Mouse (Mus musculus) 3134 (cell line): Measurements from ENCODE around the gene Pcca.

Source experiments
- DNase-seq: peaks from one replicate; pipeline ENCODE4 v3.0.0-alpha.2; 2011; ENCODE audit warnings: low spot score; ENCODE audit not compliant: insufficient read length; ENCODE audit errors: extremely low read depth

The Pcca gene

DNA sequence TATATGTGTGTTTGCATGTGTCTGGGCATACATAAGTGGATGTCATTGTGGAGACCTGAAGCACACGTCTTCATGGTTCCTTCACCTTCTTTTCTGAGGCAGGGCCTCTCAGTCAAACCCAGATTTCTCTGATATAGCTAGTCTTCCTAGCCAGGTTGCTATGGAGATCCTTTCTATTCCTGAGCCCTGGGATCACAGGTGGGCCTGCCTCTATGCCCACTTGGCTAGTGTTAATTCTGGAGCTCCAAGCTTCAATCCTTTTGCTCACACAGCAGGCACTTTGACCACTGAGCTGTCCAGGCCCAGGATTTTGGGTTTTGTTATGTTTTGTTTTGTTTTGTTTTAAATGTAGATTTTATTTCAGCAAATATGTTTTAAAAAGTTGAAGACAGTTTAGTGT lies 192.3 kb downstream of the Pcca start:
- no peak for DNase-seq

DNA sequence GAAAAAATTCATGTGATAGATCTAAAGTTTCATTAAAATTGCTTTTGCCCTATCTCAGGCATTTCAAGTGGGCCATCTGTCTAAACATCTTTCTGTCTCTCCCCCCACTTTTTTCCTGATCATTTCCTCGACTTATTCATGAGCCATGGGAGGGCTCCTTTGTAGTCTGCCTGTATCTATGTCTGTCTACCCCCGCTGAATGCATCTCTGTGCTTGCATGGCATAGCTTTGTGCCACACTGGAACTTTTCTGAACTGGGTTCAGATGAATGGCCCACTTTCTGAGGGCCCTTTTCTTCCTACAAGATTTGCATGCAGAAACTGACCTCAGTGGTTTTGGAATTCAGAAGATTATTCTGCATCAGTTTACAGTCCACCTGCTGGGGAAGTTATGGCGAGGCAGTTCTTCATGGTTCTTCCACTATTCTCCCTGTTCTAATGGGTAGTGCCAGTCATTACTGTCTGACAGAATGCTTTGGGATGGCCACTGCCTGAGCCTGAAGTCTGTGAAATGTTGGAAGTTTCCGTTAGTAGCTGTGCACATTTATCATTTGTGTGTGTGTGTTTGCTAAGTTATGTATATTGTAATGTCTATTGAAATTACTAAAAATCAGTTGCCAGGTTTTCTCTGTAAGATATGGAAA lies 195.4 kb downstream of the Pcca start:
- no peak for DNase-seq

DNA sequence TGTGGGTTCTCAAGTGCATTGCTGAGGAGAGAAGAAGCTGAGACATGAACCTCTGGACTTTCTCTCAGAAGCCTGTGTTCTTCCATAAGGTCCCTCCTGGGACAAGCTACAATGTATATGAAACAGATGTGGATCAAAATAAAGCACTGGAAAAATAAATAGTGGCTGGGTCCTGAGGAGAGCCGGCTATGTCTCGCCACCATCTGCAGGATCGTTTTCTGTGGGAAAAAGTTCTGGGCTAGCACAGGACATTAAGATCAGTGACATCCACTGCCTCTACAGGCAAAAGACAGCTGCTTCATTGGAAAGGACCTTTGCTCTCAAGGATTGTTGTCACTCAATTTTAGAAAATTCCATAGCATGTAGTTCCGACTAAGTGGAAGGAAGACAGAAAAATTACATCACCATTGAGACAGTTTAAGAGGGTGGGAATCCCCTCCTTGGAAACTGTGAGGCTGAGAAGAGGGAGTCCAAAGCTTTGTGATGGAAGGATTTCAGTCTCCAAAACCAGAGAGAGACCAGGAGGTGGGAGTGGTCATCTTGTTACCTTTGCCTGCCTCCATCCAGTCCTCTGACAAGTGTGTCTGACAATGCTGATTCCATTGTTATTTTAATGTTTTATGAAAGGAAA lies 196.9 kb downstream of the Pcca start:
- DNase-seq = no peak

DNA sequence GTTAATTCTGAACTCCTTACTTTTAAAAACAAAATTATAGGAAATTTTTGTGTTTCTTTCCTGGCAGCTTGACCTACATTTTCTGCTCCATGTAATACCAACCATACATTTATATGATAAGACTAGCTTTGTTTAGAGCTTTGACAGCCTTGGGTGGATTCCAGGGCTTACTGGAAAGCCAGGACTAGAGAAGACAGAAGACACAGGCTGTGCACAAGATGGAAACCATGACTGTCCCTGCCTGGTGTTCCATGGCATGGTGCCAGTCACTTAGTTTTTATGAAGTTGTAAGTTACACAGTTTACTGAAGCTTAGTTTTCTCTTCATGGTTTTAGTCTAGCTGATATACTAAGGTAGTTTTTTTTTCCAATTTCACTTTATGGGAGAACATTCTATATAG lies 202.7 kb downstream of the Pcca start:
- no peak for DNase-seq

DNA sequence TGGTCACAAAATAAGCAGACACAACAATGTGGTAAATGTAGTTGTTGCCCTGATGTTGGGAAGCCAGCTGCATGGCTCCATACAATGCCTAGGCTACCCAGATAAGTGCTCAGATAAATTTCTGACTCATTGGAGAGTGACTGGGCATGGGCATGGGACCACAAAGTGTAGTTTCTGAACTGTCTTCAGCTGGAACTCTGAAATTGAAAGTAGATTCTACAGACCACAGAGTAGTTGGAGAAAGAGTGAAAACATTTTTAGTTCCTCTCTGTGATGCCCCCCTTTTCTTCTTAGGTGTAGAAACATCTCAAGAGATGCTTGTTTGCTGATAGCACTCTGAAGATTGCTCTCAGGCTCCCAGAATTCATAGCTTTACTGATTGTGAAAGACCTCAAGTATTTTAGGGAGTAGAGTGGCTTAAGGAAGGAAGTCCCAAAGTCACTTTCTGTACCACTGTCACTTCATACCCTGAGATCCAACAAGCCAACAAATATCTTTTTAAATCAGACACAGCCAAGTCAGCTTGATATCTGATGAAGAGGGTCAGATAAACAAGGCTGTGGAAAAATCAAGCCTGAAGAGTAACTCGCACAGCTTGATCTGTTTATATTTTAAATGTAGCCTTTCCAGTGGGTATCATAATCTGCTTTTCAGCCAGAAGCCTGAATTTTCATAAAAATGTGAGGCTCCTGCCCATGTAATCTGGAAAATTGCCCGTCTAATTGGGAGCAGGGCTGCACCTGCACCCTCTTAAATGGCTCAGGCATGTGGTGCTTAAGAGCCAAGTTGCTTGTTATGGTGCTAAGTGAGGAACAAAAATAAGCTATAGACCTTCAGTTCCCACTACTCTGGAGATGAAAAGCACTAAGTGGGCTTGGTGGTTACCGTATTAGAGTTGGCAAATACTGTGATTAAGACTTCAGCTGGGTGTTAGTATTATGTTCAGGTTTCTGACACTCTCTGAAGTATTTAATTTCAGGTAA lies 214.0 kb downstream of the Pcca start:
- DNase-seq = no peak

DNA sequence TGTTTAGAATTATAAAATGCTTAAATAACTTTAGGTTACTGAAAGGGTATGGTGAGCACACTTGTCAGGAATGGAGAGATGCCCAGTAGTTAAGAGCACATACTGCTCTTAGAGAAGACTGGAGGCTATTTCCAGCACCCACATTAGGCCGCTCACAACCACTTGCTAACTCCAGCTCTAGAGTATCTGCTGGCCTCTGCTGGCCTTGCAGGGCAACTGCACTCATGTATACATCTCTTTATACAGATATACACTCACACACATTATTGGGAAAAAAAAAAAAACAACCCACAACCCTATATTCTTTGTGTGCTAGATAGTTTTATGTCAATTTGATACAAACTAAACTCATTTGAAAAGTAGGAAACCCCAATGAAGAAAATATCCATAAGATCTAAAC lies 217.4 kb downstream of the Pcca start:
- DNase-seq = no peak

DNA sequence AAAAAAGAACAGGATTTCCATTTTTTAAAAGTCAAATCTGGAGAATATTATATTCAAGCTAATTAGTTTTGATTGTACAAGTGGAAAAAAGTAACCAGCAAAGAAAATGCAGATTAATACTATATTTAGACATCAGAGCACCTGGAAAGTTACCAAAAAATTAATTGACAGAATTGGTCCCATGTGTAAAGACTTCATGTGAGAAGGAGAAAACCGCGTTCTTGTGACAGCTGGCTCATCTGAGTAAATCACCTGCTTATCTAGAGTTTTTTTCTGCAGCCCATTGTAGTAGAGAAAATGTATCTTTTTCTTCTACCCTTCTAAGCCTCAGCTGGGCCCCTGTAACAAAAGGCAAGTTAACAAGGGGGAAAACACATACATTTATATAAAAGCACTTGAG lies 219.2 kb downstream of the Pcca start:
- DNase-seq = no peak

DNA sequence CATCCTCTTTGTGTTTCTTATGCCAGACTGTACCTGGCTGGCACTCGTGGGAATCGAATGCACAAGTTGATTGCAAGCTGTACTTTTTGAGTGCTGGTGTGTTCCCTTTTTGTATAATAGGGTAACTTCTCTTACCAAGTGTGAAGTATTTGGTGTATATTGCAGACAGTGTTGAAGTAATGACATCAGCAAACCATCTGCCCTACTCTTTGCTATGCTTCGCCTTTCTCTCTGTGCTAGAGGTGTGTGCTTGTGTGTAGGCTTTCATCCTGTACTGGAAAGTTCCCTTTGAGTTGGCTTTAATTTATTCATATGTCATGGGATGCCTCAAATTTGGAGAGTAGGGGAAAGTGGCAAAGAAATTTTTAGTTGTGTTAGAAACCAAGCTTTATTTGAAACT lies 220.2 kb downstream of the Pcca start:
- no peak for DNase-seq

DNA sequence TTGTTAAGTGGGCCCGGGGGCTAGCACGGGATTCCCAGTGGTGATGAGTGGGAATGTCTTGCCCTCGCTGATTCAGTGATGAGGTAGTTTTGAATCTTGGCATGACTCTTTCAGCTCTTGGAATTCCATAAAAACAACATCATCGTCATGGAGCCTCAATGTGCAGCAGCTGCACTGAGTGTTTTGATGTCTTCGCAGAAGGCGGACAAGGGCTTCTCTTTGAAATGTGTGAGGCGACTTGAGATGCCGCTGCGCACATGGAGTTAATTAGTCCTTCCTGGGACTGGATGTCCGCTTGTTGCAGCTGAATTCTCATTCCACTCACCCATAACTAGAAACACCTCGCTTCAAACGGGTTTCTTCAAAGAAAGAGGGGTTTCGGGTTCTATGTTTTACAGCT lies 221.4 kb downstream of the Pcca start:
- DNase-seq = no peak

DNA sequence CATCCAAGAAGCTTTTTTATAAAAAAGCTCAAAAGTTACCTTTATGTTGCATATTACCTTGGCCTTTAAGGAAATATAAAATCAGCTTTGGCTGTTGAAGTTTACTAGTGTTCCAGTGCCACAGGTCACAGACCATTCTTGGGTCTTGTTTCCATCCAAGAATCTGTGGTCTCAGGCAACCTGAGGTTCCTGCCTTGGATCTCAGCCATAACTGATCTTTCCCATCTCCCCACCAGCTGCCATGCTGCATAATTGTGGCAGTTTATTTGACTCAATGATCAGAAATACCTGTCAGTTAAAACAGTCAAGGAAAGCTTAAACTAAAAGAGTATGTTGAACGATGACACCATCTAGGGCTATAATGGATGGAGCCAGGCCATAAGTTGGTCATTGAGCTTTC lies 222.5 kb downstream of the Pcca start:
- no peak for DNase-seq

DNA sequence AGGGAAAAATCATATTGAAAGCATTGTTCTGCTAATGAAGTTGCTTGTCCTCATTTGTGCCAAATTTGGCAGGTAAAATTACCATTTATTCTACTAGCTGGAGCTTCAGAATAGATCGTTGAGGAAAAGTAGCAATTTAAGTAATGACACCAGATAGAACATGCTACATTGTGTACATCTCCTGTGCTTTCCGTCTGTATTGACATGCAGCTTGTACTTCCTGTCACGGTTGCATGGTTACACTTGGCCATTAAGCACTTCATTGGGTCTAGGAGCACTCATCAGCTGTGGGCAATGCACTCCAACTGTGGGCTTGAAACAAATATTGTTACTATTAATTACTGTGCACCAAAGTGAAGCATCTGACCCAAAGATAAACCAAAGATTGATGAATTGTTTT lies 225.8 kb downstream of the Pcca start:
- no peak for DNase-seq

DNA sequence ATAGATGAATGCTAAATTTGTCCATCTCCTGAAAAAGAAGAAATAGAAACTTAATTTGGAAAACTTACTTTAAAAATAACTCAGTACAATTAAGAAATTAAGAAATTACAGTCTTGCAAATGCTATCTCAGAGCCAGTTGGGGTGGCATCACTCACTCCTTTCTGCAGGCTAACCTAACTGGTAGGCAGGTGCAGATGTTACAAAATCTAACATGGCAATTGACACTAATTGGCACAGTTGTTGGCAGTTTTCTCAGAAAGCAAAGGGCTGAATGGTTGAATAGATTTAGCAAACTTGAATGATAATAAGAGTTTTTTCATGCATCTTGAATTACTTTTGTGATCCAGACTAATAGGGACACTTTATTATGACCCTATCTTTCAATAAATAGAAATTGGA lies 226.7 kb downstream of the Pcca start:
- no peak for DNase-seq

DNA sequence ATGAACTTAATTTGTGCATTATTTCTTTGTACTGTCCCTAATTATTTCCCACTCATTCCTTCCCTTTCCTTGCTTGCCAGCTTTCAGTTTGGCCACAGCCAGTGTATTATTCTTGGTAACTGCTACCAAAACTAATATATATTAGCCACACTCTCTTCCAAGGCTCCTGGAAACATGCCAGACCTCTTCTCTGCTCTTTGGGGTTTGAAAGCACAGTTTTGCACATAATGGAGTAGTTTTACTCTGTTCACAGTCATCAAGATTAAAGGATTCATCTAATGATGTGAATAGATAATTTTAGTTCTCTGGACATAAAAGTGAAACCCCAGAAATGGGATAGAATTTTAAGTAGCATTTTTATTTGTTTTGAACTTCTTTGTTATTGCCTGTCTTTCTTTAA lies 228.5 kb downstream of the Pcca start:
- DNase-seq = no peak

DNA sequence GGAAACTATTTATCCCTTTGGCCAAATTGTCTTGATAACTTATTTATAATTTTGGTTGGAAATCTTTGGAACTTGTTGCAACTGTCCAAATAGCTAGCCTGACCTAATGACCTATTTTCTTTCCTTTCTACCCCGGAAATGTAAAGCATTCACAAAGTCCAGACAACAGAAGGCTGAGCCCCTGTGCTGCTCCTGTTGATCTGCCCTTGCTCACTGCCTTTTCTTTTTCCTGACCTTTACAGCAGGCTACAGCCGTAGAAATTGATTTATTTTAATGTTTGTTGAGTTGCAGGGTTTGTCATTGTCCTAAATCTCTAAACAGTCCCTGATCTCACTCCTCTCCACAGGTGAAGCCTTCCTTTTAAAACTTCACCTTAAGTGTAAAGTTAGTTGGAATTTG lies 231.8 kb downstream of the Pcca start:
- no peak for DNase-seq

DNA sequence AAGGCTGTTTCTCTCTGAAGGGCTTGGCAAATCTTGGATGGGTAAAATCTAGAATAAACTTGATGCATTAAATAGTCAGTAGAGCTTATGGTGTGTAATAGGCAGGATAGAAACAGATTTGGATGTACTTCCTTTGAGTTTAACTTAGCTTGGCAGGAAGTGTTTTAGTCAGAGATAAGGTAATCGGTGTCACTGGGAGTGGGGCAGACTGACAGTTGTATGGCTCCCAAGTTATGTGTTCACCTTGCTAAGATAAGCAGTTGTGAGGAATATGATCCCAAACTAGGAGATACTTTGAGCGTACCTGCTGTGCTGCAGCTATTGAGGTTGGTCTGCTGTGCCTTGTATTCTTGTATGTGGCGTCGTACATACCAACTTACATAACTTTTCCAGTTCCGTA lies 232.3 kb downstream of the Pcca start:
- no peak for DNase-seq

DNA sequence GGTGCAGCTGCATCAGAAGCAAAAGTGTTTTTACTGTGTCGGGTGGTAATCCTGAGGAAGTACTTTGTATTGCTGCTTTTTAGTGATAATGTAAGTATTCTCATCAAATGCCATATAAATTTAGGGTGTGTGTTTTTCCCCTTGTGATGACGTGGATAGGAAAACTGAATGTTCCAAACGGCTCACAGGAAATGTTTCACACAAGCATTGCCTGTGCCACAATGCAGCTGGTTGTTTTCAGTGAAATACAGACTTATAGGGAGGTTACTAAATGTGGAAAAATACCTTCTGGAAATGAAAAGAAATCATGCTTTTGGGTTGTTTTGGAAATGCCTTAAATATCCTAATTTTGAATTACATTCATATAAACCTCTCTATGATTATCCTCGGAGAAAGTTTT lies 250.6 kb downstream of the Pcca start:
- DNase-seq = no peak

DNA sequence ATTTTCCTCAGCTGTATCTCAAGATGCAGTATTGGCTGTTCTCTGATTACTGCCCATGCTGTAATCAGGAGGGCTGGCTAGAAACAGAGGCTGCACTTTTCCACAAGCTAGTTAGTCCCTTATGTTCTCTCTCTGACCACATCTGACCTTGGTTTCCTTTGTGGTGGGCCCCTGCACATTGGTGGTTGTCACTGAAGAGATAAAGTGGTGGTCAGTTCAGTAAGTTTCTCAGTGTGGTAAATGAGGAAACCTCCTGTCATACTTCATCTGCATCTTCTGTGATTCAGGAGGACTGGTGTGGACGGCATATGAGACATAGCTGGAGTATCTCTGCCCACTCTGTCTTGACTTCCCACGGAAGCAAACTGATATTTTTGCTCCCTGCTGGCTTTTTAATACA lies 254.1 kb downstream of the Pcca start:
- no peak for DNase-seq

DNA sequence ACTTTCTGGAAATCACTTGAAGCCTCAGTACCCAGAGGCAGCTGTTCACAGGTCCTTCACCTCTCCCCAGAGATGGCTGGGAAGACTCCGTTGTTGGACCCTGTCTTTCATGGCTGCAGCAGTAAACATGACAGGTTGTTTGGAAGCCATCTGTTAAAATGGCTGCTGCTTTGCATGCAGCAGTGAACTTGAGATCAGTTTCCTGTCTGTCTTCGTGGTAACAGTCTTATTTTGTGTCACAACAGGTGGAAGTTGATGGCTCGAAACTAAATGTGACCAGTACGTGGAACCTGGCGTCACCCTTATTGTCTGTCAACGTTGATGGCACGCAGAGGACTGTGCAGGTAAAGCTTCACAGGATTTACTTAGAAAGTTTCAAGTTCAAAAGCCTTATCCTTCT lies 256.0 kb downstream of the Pcca start:
- DNase-seq = no peak

DNA sequence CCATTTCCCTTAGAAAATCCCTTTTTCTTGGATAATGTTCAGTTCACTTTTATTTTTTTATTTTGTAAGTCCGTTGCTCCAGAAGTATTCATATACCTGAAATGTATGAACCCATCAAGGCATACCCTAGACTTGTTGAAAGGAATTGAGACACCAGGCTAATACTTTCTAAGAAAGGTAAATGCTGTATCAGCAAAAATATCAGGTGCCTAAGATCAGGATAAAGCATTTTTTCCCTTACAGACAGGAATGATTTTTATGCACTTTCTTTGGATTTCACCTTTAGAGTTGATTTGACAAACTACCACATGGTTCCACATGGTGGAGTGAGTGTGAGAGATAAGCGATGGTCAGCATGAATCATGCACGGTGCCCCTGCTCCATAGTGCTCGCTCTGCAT lies 259.2 kb downstream of the Pcca start:
- no peak for DNase-seq

DNA sequence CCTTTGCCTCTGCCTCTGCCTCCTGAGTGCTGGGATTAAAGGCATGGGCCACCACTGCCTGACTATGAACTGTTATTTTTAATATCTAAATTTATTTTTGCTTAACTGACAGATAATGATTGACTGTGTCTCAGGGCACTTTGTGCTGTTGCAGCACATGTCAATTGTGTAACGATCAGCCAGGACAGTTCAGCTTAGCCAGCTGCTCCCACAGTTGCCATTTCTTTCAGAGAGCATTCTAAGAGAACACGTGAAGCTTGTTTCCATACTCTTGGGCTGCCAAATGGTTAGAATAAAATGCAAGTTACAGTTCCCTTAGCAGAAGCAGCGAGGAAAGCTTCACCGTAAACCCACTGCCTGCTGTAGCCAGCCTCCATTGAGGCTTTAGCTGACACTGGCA lies 266.2 kb downstream of the Pcca start:
- no peak for DNase-seq

DNA sequence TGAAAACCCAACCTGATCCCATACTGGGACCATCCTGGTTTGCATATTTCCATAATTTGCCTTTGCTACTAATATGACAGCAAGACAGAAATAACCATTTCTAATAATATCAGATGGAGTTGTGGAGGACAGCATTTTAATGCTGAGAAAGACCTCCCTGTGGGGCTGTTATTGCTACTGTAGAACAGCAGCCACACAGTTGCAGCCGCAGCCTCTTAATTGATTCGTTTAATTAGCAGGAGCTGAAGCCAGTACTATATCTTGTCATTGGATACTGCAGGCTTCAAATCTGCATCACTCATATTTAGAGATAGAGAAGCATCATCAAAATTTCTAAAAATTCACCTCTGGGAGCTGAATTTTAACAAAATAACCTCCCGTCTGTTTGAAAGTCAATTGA lies 286.9 kb downstream of the Pcca start:
- no peak for DNase-seq

DNA sequence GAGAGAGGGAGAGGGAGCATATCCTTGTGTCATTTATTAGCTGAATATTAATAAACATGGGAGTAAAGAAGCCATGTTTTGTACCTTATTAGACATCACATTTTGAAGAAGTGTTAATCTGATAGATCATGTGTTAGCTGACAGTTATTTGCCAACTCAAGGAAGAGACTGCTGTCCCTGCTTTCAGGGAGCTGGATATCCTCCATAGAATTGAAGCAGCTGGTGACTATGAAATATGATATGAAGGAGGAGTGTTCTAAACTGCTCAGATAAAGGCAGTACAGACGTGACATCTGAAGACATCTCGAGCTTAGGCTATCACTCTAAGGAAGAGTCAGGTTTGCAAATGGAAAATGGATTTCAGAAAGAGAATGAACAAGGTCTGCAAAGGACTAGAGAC lies 289.7 kb downstream of the Pcca start:
- no peak for DNase-seq
